Mouse (Mus musculus) spleen, postnatal 36 days (tissue): Measurements from ENCODE around the gene Plod3.
A peak's percentile ranks its signal among the peaks of the same experiment; 100 is the strongest.
"Not testable (repeated sequence)": the region's sequence is repeated elsewhere in the genome, so short reads cannot be mapped to it uniquely, and the experiment has no call there.

ENCODE experiments used
- DNase-seq, 2 experiments: peaks; one replicate each; pipeline ENCODE4 v3.0.0; 2022; ENCODE audit warnings: low spot score in 2 of 2, mixed read lengths in 1 of 2

Plod3 gene

DNA sequence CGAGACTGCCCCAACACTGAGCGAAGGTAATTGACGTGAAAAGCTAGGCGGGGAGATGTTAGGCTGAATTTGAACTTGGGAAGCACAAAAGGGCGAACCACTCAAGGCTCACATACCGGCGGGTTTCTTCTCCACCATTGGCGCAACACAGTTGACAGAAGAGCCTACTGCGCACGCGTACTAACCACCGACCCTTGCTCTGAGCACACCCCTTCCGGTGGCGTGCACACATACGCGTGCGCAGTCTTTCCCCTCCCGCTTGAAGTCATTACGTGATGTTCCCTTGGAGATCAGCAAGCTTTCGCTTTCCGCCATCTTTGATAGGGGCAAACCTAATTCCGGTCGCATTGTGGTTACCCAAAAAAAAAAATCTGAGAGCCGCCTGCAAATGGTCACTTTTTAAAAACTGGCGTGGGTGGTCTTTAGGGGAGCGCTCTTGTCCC, at the start of gene Plod3:
TSS of gene Plod3 (plus strand) at position 325 of the 443 bp plus-strand sequence.
- peak; percentile 97 to 99 for DNase-seq

DNA sequence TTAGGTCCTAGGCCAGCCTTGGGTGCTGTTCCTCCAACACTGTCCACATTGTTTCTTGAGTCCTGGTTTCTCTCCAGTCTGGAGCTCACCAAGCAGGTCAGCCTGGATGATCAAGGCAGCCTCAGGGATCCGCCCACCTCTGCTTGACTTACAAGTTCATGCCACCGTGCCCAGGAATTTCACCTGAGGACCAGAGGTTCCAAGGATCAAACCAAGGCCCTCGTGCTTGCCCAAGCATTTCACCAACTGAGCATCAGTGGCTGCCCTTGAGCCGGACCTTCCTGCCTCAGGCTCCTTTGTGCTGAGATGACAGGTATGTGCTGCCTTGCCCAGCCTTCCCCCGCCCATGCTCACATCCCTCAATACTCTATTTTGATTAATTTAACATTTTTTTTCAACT, 49.2 kb upstream of the Plod3 start:
- no peak for DNase-seq

DNA sequence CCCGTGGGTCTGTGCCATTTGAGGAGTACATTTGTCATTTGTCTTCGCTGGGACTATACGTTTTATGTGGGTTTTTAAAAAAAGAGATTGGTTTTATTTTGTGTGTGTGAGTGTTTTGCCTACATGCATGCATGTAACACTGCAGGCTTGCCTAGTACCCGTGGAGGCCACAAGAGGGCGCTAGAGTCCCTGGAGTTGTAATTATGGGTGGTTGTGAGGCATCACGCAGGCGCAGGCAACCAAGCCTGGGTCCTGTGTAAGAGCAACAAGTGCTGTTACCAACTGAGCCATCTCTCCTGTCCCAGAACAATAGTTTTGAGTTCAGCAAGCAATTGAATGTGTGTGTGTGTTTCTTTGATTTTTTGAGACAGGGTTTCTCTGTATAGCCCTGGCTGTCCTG, 47.5 kb upstream of the Plod3 start:
- DNase-seq = no peak

DNA sequence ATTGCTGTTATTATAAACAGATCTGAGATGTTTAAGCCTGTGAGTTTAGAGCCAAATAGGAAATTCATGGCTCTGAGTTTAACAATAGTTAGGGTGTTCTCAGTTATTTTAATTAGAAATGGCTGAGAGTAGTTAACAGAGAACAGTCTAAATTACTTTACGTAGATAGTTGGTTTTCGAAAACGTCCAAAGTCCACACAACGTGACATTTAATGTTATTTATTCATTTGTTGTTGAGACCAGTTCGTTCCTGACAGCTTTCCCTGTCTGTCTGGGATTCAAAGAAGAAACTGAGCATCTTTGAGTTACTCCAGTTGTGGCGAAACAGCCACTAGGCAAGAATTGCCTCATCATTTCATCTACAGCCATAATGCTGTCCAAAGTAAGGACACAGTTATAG, 46.8 kb upstream of the Plod3 start:
- not testable (repeated sequence) for DNase-seq

DNA sequence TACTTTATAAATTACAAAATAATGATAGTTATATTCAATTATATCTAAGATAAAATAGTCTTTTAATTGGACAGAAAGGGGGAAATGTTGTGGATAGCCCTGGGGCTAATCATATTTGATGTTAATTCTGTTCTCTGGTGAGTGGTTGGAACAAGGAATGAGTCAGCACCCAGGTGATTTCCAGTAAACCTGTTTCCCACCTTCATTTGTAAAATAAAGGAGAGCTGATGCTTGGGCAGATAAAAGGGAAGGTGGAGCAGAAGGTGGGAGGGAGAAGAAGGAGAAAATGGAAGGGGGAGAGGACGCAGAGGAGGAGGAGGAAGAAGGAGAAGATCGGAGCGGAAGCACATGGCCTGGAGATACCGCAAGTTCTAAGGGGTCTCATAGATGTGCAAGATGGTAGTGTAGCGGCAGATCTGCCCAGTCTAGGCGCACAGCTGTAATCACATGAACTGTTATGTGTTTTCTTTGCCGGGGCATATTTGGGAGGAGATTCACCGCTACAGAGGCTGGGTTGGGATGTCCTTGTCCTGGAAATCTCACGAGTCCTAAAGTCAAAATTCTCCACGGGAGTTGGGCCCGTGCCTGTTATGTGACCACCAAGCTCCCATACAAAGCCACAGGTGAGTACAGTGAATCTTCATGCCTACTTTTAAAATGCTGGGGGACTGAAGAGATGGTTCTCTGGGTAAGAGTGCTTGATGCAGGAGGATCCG, 45.8 kb upstream of the Plod3 start:
- DNase-seq = no peak

DNA sequence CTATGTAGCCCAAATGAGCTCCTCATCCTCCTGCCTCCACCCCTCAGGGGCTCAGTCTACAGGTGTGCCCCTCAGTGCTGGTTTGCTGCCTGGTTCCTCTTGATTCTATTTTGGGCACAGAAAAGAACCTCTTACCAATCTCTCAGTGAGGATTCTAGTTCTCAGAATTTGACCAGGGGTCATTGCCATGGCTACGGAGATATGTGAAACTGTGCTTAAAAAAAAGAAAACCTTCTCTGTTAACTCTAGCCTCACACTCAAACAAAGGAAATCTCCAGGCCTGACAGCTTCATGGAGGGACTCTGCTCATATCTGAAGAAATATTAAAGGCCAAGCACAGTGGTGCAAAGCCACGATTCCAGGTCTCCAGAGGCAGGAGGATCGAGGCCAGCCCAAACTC, 44.0 kb upstream of the Plod3 start:
- no peak for DNase-seq

DNA sequence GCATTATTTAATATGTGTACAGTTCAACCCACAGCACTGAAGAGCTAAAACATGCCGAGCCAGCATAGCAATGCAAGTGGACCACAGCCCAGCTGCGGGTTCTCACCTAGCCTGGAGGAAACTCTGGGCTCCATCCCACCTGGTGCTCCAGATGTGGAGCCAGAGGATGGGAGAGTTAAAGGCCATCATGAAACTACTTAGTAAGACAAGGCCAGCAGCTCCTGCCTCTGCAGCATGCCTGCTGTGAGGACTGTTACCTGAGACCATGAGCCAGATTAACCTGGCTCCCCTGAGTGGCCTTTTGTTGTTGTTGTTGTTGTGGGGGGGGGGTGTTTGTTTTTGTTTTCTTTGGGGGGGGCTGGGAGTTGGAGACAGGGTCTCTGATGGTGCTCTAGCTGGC, 43.4 kb upstream of the Plod3 start:
- no peak for DNase-seq

DNA sequence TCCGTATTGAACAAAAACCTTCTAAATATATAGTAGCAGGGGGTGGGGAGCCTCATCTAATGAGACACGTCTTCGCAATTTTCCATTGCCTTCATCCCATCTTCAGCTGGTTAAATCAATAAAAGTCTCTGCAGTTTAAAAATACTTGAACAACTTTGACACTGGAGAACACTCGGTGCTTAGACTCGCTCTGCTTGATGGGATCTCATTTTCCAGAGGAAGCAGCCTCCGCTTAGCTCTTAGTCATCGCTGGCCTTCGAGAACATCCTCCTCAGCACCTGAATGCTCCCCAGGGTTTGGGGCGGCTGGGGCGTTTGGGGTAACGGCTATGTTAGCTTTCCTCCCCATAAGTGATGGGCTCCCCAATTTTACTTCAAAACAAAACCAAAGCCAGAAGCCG, 41.7 kb upstream of the Plod3 start:
- DNase-seq = no peak

DNA sequence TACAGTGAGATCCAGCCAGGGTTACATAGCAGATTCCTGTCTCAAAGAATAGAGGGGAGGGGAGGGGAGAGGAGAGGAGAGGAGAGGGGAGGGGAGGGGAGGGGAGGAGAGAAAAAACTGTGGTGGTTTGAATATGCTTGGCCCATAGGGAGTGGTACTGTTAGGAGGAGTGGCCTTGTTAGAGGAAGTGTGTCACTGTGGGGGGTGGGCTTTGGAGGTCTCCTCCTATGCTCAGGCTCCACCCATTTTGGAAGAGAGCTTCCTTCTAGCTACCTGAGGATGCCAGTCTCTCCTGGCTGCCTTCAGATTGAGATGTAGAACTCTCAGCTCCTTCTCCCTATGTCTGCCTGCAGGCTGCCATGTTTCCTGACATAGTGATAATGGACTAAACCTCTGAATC, 38.9 kb upstream of the Plod3 start:
- no peak for DNase-seq

DNA sequence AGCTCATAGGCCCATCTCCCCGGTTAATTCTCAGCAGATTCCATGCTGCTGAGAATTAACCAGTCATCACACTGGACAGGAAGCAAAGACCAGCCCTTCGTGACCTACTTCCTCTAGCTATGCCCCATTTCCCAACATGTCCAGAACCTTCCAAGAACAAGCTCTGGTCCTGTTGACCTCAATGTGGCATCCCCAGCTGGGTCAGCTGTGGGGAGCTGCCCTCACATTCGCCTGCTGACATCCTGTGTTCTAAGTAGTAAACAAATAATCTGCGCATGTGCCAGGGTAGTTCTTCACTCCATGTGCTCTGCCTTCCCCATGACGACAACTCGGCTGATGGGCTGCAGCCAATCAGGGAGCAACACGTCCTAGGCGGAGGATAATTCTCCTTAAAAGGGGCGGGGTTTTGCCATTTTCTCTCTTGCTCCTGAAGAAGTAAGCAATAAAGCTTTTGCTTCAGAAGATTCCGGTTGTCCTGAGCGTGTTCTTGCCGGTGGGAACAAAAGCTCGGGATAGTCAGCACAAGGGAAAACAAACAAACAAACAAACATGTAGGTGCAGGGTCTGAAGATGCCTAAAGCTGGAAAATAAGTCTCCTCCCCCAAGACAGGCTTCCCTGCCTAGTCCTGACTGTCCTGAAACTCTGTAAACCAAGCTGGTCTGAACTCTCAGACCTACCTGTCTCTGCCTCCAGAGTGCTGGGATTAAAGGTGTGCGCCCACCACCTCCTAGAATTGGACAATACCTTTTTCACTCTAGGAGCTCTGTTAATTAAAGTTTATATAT, 37.1 kb upstream of the Plod3 start:
- not testable (repeated sequence) for DNase-seq

DNA sequence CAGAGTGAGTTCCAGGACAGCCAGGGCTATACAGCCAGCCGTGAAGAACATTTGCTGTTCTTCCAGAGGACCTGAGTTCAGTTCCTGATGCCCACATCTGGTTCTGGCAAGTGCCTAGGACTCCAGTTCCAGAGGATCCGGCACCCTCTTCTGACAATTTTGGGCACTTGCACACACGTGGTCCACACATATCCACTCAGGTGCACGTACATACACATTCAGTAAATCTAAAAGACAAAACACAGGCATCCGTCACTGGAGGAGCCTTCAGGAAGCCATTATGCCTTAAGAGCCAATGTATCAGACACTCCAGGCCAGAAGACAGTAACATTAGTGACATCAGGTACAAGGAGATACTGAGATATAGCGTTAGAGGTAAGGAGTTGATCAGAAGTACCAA, 36.3 kb upstream of the Plod3 start:
- DNase-seq = no peak

DNA sequence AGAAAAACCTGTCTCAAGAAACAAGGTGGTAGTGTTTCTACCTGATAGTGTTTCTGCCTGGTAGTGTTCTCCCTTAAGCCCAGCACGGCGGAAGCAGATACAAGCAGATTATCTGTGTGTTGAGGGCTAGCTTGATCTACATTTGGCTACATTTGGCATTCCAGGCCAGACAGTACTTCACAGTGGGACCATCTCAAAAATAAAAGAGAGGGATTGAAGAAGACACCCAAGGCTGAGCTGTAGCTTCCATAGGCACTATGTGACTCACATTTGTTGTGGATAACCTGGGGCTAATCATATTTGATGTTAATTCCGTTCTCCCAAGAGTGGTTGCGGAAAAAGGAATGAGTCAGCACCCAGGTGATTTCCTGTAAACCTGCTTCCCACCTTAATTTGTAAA, 34.7 kb upstream of the Plod3 start:
- DNase-seq = no peak

DNA sequence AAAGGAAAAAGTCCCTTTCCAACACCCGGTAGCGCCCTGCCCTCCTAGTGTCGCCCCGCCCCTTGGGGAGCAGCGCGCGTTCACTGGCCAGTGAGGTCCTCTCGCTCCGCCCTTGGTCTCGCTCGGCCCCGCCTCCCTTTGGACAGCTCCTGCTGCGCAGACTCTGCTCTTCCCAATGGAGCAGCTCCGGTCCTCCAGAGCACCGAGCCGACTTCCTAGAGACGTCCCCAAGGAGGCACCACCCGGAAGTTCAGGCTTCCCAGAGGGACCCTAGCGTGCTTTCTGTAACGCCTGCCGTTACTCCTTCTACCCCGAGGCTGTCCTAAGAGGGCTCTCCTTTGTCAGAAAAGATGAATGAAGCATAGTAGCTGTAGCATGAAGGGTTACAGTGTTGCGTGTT, 33.8 kb upstream of the Plod3 start, which contains the start of gene Fis1:
TSS of gene Fis1 (plus strand) at position 261 of the 400 bp plus-strand sequence.
- peak; percentile 80 to 86 for DNase-seq

DNA sequence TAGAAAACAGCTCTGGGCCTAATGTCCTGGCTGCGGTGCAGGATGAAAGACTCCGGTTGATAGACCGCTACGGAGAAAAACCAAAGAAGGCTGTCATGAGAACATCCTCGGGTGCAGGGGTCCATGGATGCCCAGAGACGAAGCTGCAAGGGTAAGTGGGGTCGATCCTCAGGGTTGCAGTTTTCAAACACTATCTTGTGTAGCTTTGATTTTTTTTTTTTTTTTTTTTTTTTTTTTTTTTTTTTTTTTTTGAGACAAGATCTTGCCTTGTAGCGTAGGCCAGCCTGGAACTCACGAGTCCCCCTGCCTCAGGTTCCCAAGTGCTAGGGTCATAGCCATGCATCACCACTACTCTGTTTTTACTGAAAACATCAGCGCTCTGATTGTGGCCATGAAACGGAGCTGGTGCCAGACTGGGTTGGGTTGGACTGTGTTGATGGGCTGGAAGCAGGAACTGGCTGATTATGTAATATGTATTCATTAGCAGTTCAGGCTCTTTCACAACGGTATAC, 33.3 kb upstream of the Plod3 start:
- no peak for DNase-seq

DNA sequence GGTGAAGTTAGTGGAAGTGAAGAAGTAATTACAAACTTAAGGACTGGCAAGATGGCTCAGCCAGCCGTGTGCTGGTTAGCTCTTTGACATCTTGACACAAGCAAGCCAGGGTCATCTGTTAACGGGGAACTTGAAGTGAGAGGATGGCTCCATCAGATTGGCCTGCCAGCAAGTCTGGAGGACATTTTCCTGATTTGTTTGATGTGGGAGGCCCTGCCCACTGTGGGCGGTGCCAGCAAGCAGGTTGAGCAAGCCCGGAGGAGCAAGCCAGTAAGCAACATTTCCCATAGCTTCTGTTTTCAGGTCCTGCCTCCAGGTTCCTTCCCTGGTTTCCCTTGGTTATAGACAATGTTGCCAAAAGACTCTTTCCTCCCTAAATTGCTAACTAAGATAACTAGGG, 31.2 kb upstream of the Plod3 start:
- no peak for DNase-seq

DNA sequence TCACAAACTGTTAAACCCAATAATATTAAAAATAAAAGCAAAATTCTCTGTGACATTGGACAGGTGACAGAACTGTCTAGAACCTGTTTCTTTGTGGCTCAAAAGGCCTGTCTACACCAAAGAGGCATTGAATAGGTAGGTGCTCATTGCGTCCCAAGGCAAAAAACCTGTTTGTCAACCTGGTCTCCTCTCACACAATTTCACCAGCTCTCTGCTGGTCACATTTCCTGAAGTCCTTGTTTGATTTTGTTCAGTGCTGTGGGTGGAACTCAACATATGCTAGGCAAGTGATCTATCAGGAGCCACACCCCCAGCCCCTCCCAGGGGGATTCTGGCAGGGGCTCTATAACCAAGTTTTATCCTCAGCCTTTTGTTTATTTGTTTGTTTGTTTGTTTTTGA, 29.6 kb upstream of the Plod3 start:
- no peak for DNase-seq

DNA sequence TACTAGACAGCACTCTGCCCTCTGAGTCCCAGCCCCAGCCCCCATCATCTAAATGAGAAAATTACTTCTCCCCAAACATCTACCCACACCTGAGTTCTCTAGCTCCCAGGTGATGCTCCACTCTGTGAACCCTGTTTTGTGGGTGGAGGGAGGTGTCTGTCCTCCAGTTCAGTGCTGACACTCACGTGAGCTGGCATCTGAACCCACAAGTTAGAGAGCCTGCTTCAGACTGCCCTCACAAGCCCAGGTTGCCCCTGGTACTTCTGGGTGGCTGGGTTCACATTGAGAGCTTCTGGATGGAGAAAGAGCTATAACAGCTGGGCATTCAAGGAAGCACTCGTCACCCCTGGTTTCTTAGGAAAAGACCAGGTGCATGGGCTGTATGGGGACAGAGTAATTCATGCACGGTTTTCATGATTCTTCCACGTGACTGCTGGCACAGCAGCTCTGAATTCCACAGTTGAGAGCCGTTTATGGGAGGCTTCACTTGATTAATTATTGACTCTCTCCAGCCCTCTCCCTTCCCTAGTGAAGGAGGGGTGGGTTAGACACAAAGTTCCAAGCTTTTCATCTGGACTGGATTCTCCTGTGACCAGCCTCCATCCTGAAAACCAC, 27.7 kb upstream of the Plod3 start:
- DNase-seq = no peak

DNA sequence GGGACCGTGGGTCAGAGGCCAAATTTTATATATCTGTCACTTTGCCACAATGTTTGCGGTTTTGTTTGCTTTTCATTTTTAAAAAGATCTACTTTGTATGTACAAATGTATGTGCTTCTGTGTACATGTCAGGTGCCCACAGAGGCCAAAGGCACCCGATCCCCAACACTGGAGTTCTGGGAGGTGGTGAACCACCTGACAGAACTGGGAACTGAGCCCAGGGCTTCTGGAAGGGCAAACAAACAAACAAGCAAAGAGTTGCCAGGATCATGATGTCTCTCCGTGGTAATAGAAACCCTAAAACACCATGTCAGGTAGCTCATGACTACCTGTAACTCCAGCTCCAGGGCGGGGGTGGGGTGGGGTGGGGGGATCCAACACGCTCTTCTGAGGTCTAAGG, 26.8 kb upstream of the Plod3 start:
- no peak for DNase-seq

DNA sequence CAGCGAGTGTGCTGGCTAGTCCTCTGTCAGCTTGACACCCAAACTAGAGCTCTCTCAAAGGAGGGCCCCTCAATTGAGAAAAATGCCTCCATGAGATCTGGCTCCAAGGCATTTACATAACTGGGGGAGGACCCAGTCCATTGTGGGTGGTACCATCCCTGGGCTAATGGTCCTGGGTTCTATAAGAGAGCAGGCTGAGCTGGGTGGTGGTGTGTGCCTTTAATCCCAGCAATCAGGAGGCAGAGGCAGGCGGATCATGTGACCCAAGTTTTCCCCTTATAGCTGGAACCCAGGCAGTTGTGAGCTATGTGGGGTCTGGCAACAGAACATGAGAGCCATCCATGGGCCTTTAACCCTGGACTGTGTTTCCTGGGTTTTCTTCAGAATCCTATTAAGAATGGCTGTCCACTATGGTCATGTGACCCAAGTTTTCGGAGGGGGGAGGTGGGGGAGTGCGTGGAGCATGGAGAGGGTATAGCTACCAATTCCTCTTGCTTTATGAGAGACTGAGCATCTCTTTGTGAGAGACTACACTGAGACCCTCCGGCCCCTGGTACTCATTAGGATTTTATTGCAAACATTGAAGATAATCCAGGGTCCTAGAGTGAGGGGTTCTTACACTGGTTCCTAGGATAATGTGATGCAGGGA, 25.4 kb upstream of the Plod3 start:
- no peak for DNase-seq

DNA sequence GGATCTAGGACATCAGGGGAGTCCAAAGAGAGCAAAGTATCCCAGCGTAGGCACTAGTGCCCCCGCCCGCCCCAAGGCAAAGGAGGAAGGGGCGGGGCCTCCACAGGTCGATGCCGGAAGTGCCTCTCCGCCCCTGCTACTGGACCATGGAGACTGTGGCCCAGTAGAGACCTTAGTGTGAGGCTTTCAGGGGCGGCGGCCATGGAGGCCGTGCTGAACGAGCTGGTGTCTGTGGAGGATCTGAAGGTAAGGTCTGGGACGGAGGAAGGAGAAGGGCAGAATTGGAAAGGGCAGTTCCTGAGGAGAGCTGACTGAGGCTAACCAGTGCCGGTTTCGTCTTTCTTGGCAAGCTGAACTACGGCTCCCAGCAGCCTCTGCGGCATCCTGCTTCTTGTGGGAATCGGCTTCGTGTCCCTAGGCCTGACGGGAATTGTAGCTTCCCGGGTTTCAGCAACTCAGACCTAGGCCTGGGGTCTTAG, 24.8 kb upstream of the Plod3 start:
- peak; percentile 87 to 90 for DNase-seq

DNA sequence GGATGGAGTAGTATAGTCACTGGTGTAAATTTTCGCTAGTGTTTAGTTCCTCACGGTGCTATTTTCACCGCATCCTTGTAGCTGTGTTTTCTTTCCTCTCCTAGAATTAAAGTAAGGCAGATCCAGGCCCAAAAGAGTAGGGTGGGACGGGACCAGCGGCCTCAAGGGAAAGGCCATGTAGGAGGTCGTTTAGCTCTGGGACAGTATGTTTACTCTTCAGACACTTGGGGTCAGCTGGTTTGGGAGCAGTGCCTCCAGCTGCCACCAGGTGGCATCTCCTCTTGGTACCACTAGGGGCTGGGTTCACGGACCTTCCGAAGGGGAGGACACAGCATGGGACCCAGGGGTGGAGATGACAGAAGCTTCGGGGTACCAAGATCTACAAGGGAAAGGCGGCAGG, 24.3 kb upstream of the Plod3 start:
- DNase-seq = peak; percentile 73 to 82

DNA sequence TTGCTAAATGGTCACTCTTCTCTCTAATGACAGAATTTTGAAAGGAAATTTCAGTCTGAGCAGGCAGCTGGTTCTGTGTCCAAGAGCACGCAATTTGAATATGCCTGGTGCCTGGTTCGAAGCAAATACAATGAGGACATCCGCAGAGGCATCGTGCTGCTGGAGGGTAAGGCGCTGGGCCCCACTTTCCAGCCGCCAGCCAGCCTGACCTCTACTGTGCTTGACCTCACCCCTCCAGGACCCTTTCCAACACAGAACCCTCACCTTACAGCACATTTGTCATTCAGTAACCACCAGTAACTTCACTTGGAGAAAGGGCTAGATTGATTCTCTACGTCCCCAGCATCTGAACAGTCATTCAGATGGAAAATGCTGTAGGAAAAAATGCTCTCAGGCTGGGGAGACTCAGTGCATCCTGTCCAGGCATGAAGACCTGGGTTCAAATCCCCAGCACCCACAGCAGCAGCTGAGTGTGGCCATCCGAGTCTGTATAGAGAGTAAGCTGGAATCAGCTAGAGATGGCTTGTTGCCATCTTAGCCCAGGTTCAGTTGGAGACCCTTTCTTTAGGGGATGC, 23.8 kb upstream of the Plod3 start:
- no peak for DNase-seq
